Mouse (Mus musculus): ENCODE results near the gene Ildr2.

Ildr2 gene

DNA sequence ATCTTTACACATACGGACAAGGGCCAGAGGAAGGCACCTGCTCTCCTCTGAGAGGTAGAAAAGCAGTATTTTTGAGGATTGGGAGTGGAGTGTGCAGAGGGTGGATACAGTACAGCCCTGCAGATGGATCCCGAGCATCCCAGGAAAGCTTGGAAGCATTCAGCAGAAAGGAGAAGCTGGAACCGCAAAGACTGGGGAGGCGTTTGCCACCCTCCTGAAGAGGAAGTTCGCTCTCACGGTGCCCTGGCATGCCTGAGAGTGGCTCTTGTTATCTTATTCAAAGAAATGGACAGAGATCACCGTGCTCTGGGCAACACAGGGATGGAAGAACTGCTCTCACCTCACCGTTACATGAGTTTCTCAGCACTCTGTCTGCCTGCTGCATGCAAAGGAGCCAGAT, 30.5 kb downstream of the Ildr2 start:
- DNase-seq (ENCODE audit: low spot score): no peak

DNA sequence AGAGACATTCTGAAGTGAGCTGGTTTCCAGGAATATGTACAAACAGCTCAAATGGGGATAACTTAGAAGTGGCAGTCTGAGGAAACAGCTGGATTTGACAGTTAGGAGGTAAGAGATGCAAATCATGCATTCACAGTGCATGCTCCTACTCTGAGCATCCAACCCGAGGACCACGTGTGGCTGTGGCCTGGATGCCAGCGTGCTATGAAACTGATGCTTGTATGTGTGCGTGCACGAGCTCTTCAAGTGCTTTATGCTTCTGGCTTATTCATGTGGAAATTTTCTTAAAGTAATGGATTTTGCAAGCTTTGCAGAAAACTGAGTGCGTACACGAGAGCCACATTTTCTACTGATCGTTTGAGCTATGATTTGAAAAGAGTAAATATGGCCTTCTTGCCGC, 32.3 kb downstream of the Ildr2 start:
- DNase-seq (ENCODE audit: low spot score): no peak

DNA sequence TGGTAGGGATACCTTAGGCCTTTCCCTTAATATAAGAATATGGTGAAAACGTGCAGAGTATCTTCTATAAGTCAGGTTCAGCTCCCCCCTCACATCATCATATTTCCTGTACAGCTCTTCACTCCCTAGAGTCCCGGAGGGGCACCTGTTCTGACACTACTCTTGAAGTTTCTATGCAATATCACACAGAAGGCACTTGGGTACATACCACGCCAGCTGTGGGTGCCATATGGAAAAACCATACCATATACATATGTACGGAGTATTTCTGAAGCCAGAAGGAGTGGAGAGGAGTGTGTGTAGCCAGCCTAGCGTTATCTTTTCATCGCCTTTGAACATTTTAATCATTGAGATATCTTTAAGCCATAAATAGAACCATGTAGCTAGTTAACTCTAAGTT, 36.6 kb downstream of the Ildr2 start:
- no peak for DNase-seq (ENCODE audit: low spot score)

DNA sequence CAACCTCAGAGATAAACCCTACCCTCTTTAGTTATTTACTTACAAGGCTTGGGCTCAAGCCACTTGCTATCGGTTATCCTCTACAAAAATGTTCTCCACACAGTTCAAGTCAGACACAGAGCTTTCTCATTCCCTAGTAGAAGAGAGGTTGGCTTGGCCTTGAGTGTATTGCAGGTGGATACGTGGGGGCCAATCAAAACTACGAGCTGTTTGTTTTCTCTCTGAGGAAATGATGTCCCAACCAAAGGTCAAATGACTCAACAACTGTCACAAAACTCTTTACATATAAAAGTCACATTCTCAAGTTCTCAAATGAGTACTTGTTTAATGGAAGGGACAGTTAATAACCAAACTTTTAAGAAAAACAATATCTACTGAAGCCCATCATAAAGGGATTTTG, 39.1 kb downstream of the Ildr2 start:
- DNase-seq (ENCODE audit: low spot score): no peak

DNA sequence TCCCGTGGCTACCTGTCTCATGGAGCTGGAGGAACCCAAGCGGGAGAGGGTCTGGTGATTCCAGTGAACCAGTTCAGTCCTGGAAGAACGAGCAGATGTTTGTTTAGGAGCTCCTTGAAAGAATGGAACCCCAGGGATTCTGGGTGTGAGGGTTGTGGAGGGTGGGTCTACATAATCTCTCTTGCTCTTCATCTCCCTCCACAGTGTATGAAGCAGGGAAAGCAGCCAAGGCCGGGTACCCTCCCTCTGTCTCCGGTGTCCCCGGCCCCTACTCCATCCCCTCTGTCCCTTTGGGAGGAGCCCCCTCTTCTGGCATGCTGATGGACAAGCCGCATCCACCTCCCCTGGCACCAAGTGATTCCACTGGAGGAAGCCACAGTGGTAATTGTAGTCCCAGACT, 41.6 kb downstream of the Ildr2 start:
- DNase-seq (ENCODE audit: low spot score): no peak

DNA sequence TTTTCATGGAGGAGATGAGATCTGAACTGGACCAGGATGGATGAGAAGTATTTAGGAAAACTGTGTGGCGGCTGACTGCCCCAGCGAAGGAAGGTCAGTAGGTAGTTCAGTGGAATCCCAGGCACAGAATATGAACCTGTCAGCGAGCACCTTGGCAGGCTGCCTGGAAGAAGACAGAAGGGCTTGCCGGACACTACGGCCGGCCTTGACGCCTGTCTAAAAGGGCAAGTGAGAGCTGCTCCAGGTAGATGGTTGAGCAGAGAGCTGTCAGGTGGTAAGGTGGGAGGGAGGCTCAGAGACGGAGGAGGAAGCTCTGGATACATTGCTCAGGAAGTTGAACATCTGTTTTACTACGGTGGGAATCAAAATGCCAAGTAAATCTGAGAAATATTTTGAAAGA, 42.4 kb downstream of the Ildr2 start:
- DNase-seq (ENCODE audit: low spot score): no peak

DNA sequence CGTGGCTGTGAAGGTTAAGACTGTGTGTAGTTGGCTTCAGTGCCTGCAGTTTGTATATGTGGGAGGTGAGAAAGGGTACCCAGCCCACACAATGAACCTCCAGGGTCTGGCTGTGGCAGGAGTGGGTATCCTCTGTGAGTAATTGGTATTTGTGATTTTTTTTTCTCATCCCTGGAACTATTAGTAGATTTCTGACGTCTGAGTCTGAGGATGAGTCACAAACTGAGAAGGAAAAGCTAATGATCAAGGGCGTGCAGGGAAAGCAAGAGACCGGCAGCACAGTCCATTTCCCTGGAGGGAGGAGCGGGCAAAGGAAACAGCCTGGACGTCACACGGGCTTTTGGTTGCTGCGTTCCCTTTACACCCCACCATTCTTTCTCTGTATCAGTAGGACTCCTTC, 43.0 kb downstream of the Ildr2 start:
- no peak for DNase-seq (ENCODE audit: low spot score)

DNA sequence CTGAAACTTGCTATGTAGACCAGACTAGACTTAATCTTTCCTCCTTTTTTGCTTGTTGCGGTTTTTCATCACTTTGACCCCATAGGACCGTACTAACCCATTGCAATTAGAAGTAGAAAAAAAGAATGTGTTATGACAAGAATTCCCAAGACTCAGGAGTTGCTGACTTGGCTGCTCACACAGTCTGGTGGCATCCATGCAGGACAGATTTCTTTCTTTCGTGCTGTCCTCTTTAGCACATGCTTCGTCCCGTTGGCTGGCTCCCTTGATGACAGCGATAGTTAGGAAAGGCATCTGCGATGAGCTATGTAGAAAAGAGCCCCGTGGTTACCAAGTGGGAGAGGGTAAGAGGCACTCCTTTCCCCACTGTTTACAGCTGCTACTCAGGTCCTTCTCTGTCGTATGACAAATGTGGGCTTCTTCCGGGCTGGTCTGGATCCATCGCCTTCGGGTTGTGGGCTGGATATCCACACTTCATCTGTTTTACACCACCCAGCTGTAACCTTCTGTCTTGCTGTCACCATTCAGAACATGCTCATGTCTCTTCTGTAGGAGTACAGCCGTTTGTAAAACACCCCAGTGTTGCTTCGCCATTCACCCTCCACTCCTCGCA, 43.7 kb downstream of the Ildr2 start:
- no peak for DNase-seq (ENCODE audit: low spot score)

DNA sequence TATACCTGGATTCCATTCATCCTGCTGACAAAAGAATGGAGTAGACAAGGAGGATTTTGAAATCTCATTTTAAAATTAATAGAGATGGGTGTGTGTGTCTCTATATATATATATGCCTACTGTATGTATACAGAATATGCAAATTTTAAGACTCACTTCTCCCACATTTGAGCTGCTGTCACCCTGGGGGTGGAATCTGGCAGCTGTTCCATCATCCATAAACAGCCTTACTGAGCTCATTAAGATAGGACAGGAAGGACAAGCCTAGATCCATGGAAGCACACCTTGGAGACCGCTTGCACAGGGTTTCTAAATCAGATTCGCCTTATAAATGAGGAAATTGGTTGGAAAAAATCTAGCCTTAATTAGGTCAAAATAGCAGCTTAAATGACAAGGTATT, 44.9 kb downstream of the Ildr2 start:
- DNase-seq (ENCODE audit: low spot score): no peak

DNA sequence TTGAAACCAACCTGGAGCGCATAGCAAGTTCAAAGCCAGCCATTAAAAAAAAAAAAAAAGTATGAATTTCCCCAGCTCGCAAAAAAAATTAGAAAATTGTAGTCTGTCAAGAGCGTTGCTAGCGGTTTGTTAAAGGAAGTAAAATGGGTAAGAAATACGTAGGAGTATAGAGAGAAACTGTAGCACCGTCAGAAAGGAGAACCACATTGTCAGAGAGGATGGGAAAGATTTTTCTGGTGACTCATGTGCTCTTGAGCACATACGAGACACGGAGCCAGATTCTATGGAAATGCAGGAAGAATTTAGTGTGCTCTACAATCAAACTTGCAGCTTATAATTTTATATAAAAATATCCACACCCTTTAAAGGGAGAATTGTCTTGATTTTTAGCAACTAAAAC, 45.9 kb downstream of the Ildr2 start:
- DNase-seq (ENCODE audit: low spot score): no peak

DNA sequence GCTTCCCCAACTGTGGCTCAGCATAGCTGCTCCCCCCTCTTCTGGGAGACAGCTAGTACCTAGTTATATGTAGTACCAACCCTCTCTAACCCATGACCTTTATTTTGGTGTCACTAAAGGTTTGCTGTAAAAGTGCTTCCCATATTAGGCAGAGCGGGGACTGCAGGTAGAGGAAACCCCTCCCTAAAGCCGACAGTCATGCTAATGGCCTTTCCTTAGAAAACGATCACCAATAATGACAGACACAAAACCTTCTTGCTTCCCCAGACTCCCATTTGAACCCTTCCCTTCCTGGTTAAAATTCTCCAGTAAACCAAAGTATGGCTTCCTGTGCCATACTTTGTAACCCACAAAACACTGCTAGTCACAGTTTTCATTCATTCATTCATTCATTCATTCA, 46.6 kb downstream of the Ildr2 start:
- DNase-seq (ENCODE audit: low spot score): no peak

DNA sequence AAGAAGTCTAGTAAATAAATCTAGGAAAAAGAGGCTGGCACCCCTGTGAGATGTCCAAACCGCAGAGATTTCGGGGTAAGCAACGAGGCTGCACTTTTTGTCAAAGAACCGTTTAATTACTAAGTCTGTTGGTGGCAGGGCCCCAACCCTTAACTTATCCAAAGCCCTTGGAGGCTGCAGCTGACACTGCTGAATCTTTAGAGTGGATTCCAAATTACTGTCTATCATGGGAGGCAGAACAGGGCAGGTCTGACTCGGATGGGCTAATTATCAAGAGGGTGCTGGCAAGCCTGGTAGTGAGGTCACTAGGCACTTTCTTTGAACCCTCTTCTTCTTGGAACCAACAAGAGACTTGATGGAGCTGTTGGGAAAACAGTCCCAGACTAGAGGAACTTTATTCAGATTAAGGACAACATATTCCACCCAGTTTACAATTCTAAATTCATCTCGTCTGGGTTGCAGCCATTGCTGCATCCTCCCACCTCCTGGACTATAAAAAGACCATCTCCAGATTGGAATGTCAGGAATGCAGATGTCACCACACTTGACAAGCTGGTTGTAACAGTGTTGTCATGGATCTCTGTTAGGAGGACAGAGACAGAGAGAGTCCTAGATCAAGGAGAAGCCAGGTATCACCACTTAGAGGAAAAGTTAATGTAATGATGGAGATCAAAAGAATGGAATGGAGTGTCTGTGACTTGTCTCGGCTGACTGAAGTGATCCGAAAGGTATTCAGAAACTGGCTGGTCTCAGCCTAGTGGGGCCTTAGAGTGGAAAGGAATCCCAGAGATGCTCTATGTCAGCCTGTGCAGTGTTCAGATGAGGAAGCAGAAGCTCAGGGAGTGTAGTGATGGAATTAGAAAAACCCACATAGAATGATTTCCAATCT, 50.7 kb downstream of the Ildr2 start:
- no peak for DNase-seq (ENCODE audit: low spot score)

DNA sequence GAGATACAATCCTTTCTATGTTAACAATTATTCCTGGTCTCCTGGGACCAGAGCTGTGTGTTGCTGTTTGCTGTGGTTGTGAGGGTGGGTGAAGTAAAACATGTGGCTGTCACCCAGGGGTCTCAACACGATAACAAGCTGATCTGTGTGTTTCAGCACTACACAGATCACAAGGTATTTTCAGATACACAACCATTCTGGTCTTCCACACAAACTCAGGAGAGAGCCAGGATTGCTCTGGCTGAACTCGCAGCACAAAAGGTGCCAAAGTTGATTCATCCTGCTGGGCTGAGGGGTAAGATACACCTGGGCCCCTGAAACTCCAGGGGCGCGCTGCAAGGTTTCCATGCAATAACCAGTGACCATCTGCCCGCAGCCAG, 54.5 kb downstream of the Ildr2 start:
- DNase-seq (ENCODE audit: low spot score): no peak

DNA sequence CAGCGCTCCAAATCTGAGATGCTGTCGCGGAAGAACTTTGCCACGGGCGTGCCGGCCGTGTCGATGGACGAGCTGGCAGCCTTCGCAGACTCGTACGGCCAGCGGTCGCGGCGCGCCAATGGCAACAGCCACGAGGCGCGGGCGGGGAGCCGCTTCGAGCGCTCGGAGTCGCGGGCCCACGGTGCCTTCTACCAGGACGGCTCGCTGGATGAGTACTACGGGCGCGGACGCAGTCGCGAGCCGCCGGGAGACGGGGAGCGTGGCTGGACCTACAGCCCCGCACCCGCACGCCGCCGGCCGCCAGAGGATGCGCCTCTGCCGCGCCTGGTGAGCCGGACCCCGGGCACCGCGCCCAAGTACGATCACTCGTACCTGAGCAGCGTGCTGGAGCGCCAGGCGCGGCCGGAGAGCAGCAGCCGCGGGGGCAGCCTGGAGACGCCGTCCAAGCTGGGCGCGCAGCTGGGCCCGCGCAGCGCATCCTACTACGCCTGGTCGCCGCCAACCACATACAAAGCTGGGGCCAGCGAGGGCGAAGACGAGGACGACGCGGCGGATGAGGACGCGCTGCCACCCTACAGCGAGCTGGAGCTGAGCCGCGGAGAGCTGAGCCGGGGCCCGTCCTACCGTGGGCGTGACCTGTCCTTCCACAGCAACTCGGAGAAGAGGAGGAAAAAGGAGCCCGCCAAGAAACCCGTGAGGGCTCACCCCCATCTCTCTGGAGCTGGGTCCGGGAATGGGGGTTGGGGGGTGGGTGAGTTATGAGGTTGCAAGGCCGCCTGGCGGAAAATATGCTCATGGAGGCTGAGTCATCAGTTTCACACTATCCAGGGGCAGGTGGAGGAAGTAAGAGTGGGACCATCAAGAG, 55.1 kb downstream of the Ildr2 start:
- no peak for DNase-seq (ENCODE audit: low spot score)

DNA sequence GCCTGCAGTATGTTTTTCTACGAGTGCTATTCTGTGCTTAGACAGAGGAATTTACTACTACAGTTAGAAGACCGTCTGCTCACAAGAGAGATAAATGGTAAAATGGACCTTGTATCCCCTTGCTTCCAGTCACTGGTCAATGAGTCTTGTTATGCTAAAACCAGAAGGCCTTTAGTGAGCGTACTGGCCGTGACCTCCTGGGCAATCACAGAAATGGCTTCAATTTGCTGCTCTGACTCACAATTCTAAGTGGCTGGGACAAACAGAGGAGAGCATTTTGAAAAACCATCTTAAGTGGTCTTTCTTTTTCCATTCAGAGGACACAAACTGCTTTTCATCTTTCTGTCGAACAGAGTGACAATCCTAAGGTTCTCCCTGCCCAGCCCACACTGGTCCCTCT, 57.2 kb downstream of the Ildr2 start:
- no peak for DNase-seq (ENCODE audit: low spot score)

DNA sequence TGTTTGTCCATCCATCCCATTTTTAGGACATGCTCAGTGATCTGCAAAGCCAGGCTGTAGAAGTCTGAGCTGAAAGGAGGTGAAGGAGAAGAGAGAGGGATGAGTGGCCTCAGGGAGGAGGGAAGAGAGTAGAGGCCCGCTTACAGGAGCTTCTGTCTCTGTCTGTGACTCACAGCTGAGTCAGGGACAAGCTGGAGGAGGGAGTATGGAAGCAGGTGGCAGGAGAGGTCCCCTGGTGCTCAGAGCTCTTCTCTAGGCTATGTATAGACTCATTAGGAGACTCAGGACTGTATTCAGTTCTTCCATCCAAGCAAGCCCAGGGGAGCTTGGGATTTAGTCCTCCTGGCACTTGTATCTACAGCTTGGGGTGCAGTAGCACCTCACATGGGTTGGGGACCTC, 59.7 kb downstream of the Ildr2 start:
- no peak for DNase-seq (ENCODE audit: low spot score)

DNA sequence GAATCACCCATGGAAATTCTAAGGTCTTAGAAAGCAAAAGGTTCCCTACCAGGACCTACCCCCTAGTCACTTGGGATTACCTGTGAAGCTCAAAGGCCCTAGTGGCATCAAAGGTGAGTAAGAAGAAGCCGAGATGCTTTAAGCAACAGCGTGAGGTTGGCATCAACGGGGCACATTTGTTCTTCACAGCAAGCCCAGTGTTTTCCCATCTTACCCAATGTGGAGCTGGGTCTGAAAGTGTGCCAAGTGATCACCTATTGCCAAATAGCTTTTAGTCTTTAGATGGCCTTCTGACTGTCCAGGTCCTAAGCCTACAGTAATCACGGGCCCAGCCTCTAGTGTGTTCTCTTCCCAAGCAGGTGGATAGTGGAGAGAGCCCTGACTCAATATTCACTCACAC, 61.8 kb downstream of the Ildr2 start:
- no peak for DNase-seq (ENCODE audit: low spot score)

DNA sequence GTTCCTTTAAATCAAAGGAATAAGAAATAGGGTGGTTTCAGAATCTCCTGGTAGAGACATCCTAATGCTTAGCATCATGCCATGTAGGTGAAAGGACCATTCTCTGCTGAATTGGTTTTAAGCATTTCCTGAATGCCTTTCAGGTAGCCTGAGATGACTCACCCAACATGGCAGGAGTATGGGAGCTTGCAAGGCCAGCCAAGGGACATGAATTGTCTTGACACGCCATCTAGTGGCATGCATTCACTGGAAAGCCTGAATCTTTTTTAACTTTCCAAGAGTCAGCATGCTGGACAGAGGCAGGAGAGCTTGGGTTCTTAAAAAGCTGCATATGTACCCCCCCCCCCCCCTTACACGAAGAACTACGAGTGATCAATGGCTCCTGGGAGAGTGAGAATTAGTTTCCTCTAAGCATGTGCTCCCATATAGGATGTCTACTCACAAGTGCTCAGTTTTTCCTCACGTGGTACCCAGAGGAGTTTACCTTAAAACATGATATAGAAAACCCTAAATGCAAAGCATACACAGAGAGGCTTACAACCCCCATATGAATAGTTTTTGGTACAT, 65.3 kb downstream of the Ildr2 start:
- DNase-seq (ENCODE audit: low spot score): no peak

DNA sequence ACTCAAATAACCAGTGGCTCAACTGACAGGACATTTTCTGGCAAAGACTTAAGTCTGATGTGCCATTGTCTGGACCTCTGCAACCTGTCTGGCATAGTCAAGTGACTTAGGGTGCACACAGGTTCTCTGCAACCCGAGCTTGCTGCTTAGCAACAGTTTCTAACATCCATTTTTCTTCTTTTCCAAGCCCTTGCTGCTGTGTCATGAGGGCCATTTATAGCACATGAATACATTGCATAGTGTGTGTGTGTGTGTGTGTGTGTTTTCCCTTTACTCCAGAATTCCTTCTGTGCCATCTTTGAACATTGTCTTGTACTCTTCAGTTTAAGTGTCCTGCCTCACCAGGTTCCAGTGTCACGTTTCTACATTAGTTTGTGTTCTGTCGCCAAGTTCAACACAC, 72.5 kb downstream of the Ildr2 start:
- DNase-seq (ENCODE audit: low spot score): no peak

DNA sequence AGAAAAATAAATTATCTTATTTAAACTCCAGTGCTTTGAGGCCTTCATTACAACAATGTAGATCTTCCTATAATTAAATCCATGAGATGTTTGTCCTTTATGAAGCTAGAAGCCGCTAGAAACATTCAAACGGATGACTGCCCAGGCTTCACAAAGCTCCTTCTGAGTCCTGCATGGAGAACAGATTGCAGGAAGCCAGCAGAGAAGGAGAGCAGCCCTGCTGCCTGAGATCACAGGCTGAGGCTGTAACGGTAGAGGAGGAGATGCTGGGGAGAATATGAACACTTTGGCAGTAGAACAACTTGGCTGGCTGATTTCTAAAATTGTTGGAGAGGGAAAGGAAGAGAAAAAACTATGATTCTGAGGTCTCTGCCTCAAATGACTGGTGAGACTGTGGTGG, 76.8 kb downstream of the Ildr2 start:
- DNase-seq (ENCODE audit: low spot score): no peak

DNA sequence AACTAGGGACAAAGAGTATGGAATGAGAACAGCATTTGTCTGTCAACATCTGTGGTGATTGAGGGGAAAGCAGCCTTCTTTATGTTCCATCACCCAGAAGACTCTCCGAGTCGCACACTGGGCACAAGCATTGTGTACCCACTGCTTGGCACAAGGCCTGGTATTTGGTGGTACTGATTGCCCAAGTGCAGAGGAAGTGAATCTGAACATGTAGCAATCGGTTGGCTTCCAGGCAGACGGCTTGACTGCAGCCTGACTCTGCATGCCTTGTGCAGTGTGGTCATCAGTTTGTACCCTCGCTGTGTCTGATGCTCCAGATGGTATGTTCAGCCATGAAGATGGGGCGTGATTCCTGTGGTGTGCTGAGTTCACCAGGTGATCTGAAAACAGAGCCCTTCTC, 85.2 kb downstream of the Ildr2 start:
- no peak for DNase-seq (ENCODE audit: low spot score)

DNA sequence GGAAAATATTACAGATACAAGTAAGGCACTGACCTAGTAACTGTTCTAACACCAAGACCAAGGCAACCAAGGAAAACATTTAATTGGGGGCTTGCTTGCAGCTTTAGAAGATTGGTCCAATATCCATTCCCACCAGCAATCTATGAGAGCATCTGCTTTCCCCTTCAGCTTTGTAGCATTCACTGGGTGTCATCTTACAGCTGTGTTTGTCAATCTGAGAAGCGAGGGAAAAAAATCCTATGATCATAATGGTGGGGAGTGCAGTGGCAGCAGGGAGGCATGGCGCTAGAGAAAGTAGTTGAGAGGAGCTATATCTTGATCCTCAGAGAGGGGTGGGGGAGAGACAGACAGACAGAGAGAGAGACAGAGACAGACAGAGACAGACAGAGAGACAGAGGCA, 88.1 kb downstream of the Ildr2 start:
- DNase-seq (ENCODE audit: low spot score): no peak

DNA sequence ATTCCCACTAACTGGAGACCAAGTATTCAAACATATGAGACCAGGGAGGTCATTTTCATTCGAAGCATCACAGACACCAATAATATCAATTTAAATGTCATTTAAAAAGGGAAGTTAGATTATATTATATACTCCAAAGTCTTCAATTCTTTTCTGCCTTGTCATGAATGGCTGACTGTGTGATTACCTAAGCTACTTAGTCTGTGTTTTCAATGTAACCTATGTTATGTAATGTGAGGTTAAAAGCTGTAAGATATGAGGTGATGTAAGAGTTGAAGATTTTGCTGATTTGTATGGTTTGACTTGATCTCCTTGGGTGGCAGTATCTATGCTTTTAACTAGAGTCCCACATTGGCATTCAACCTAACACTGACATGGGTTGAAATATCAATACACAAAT, 88.6 kb downstream of the Ildr2 start:
- DNase-seq (ENCODE audit: low spot score): no peak
